Mouse (Mus musculus): ENCODE data around the gene Mcl1. TPM values are rescaled to one million over a fixed set of nuclear protein-coding genes. Genes with fewer than 3 reads are reported as not detected.

Gene Mcl1
- polyA plus RNA-seq, 1 experiment from 2014 or later = 75.7 TPM

DNA sequence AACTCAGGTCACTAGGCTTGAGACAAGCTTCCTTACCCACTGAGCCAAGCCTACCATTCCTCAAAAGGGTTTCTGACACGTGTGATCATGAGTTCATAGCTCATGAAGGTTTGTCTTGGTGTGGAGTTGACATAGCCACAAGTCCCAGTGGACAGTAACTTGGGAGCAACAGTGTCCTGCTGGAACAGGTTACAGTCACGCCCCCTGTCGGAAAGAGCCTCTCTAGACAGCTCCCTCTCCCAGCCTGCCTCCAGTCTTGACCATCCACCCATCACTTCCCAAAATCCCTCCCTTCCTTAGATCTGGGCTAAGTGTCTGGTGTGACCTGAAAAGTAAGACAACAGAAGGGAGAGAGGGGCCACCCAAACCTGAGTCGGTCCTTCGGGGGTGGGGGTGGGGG, 24.3 kb downstream of the Mcl1 start:
- WGBS = 59% methylated on average over 5 of the region's 5 CpGs
- H3K4me1 ChIP-seq (ENCODE audit: control insufficient read depth, insufficient read depth, low read length) = peaks cover 12% of the 10 kb centered on the region

DNA sequence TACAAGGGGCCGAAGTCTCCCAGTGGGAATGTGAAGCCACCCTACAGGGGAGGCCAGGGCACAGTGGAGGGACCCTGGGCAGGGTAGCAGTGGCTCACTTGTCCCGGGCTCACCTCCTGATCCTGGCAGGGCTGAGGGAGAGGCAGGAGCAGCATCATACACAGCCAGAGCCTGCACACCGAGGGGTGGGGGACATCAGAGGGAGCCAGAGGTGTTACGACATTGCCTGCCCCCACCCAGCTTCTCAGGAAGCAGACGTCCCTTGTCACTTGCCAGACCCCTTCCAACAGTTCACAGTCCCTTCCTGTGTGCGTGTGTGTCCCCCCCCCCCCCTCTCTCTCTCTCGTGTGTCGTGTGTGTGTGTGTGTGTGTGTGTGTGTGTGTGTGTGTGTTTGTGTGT, 26.3 kb downstream of the Mcl1 start:
- Histone ChIP-seq H3K27ac (ENCODE audit: low read depth, low read length) (no peak overlapping the region), H3K36me3 (ENCODE audit: control insufficient read depth, insufficient read depth, low read length) (no peaks in the 10 kb centered on the region), H3K9me3 (ENCODE audit: control insufficient read depth, low read length) (no peaks in the 10 kb centered on the region), H3K27me3 (ENCODE audit: control insufficient read depth, insufficient read depth, low read length) (no peaks in the 10 kb centered on the region), H3K4me1 (ENCODE audit: control insufficient read depth, insufficient read depth, low read length) (peaks cover 12% of the 10 kb centered on the region), H3K9ac (ENCODE audit: low read length) (no peak overlapping the region), H3K4me3 (ENCODE audit: low read depth, low read length) (no peak overlapping the region), H3K4me2 (ENCODE audit: low read depth) (no peak overlapping the region)
- no peak for DNase-seq (ENCODE audit: low spot score)
- no peak for ATAC-seq (ENCODE audit: insufficient read depth, low FRiP score, low TSS enrichment)
- 61% methylated on average over 5 of the region's 8 CpGs for WGBS

More for the DNA sequence above, 24.3 kb downstream of the Mcl1 start:
- Histone ChIP-seq H3K27ac (ENCODE audit: low read depth, low read length) (no peak overlapping the region), H3K4me2 (ENCODE audit: low read depth) (no peak overlapping the region), H3K4me3 (ENCODE audit: low read depth, low read length) (no peak overlapping the region), H3K9me3 (ENCODE audit: control insufficient read depth, low read length) (no peaks in the 10 kb centered on the region), H3K36me3 (ENCODE audit: control insufficient read depth, insufficient read depth, low read length) (no peaks in the 10 kb centered on the region), H3K9ac (ENCODE audit: low read length) (no peak overlapping the region), H3K27me3 (ENCODE audit: control insufficient read depth, insufficient read depth, low read length) (no peaks in the 10 kb centered on the region)
- DNase-seq (ENCODE audit: low spot score) (no peak), ATAC-seq (ENCODE audit: insufficient read depth, low FRiP score, low TSS enrichment) (no peak)

DNA sequence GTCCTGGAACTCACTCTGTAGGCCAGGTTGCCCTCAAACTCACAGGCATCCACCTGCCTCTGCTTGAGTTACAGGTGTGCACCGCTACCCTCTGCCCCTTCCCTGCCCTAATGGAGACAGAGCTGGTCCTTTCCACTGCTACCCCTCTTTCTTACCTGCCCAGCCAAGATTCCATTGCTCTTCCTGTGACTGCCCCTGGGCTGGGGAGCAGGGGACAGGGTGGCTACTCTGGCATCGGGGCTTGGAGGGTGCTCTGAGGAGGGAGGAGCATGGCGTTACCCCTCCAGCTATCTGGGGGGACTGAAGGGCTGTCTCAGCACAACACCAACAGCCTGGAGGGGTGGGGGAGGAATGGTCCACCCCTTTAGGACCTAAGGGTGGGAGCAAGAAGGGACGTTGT, 26.7 kb downstream of the Mcl1 start:
- H3K9ac ChIP-seq (ENCODE audit: low read length) = no peak overlapping the region
- no peaks in the 10 kb centered on the region for H3K27me3 ChIP-seq (ENCODE audit: control insufficient read depth, insufficient read depth, low read length)
- DNase-seq (ENCODE audit: low spot score) (no peak), ATAC-seq (ENCODE audit: insufficient read depth, low FRiP score, low TSS enrichment) (no peak)
- H3K4me2 ChIP-seq (ENCODE audit: low read depth) = no peak overlapping the region
- no peak overlapping the region for H3K4me3 ChIP-seq (ENCODE audit: low read depth, low read length)
- H3K9me3 ChIP-seq (ENCODE audit: control insufficient read depth, low read length) = no peaks in the 10 kb centered on the region
- H3K36me3 ChIP-seq (ENCODE audit: control insufficient read depth, insufficient read depth, low read length) = no peaks in the 10 kb centered on the region
- 92% methylated on average over 4 of the region's 4 CpGs for WGBS
- H3K4me1 ChIP-seq (ENCODE audit: control insufficient read depth, insufficient read depth, low read length) = peaks cover 12% of the 10 kb centered on the region
- no peak overlapping the region for H3K27ac ChIP-seq (ENCODE audit: low read depth, low read length)

GRCm38 (mm10) chr3:95685701-95686100, 27.1 kb downstream of the Mcl1 start:
- H3K27me3 ChIP-seq (ENCODE audit: control insufficient read depth, insufficient read depth, low read length) = no peaks in the 10 kb centered on the region
- H3K36me3 ChIP-seq (ENCODE audit: control insufficient read depth, insufficient read depth, low read length) = no peaks in the 10 kb centered on the region
- no peak overlapping the region for H3K4me3 ChIP-seq (ENCODE audit: low read depth, low read length)
- peaks cover 12% of the 10 kb centered on the region for H3K4me1 ChIP-seq (ENCODE audit: control insufficient read depth, insufficient read depth, low read length)
- ATAC-seq (ENCODE audit: insufficient read depth, low FRiP score, low TSS enrichment) (no peak), DNase-seq (ENCODE audit: low spot score) (no peak)
- no peaks in the 10 kb centered on the region for H3K9me3 ChIP-seq (ENCODE audit: control insufficient read depth, low read length)
- no peak overlapping the region for H3K27ac ChIP-seq (ENCODE audit: low read depth, low read length)
- H3K9ac ChIP-seq (ENCODE audit: low read length) = no peak overlapping the region
- WGBS = 75% methylated on average over 2 of the region's 2 CpGs
- no peak overlapping the region for H3K4me2 ChIP-seq (ENCODE audit: low read depth)

GRCm38 (mm10) chr3:95686492-95687167, 28.0 kb downstream of the Mcl1 start:
- H3K9me3 ChIP-seq (ENCODE audit: control insufficient read depth, low read length) = no peaks in the 10 kb centered on the region
- peak overlapping the region; percentile 67; the same call in 1 of the 2 replicates for H3K4me2 ChIP-seq (ENCODE audit: low read depth)
- peaks cover 12% of the 10 kb centered on the region for H3K4me1 ChIP-seq (ENCODE audit: control insufficient read depth, insufficient read depth, low read length)
- ATAC-seq (ENCODE audit: insufficient read depth, low FRiP score, low TSS enrichment) = no peak
- no peak for DNase-seq (ENCODE audit: low spot score)
- H3K27ac ChIP-seq (ENCODE audit: low read depth, low read length) = no peak overlapping the region
- H3K27me3 ChIP-seq (ENCODE audit: control insufficient read depth, insufficient read depth, low read length) = no peaks in the 10 kb centered on the region
- no peaks in the 10 kb centered on the region for H3K36me3 ChIP-seq (ENCODE audit: control insufficient read depth, insufficient read depth, low read length)
- no peak overlapping the region for H3K4me3 ChIP-seq (ENCODE audit: low read depth, low read length)
- no peak overlapping the region for H3K9ac ChIP-seq (ENCODE audit: low read length)
- 43% methylated on average over 9 of the region's 10 CpGs for WGBS

DNA sequence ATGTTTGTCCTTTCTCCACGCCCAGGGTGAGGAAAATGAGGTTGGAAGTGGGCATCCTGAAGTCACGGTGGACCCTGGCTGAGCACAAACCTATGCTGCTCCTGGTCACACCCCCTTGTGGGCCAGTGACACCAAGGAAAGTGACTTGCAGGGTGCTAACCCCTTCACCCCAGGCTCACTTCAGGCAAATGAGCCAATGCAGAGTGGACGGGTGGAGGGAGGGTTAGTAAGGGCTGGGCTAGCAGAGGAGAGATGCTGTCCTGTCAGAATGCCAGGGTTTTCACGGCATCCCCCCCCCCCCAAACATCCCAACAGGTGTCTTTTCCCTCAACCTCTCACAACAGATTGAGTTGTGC, 28.6 kb downstream of the Mcl1 start:
- ATAC-seq (ENCODE audit: insufficient read depth, low FRiP score, low TSS enrichment) = 0 out of 2 replicates have a peak, but pooled peaks have one; percentile 12
- Histone ChIP-seq H3K4me2 (ENCODE audit: low read depth) (peak overlapping the region; percentile 67), H3K4me3 (ENCODE audit: low read depth, low read length) (peak overlapping the region; percentile 31), H3K4me1 (ENCODE audit: control insufficient read depth, insufficient read depth, low read length) (peaks cover 12% of the 10 kb centered on the region), H3K27ac (ENCODE audit: low read depth, low read length) (no peak overlapping the region), H3K36me3 (ENCODE audit: control insufficient read depth, insufficient read depth, low read length) (no peaks in the 10 kb centered on the region), H3K9ac (ENCODE audit: low read length) (peak overlapping the region; percentile 48), H3K9me3 (ENCODE audit: control insufficient read depth, low read length) (no peaks in the 10 kb centered on the region), H3K27me3 (ENCODE audit: control insufficient read depth, insufficient read depth, low read length) (no peaks in the 10 kb centered on the region)
- WGBS = 7% methylated on average over 4 of the region's 4 CpGs
- no peak for DNase-seq (ENCODE audit: low spot score)

GRCm38 (mm10) chr3:95687524-95688421, 29.2 kb downstream of the Mcl1 start, which contains the start of gene Adamtsl4:
Adamtsl4 (minus strand) TSS chr3:95687917.
- H3K27ac ChIP-seq (ENCODE audit: low read depth, low read length) = no peak within 1 kb of the TSS
- peak within 1 kb of the TSS; percentile 31 for H3K4me3 ChIP-seq (ENCODE audit: low read depth, low read length)
- peak within 1 kb of the TSS; percentile 48 for H3K9ac ChIP-seq (ENCODE audit: low read length)
- H3K27me3 ChIP-seq (ENCODE audit: control insufficient read depth, insufficient read depth, low read length) = no peaks in the 10 kb centered on the region
- ATAC-seq (ENCODE audit: insufficient read depth, low FRiP score, low TSS enrichment) = peak; percentile 51; the same call in 1 of the 2 replicates
- peak; percentile 48 for DNase-seq (ENCODE audit: low spot score)
- H3K9me3 ChIP-seq (ENCODE audit: control insufficient read depth, low read length) = no peaks in the 10 kb centered on the region
- peak within 1 kb of the TSS; percentile 67 for H3K4me2 ChIP-seq (ENCODE audit: low read depth)
- 6% methylated on average over 49 of the region's 50 CpGs for WGBS
- H3K4me1 ChIP-seq (ENCODE audit: control insufficient read depth, insufficient read depth, low read length) = peaks cover 12% of the 10 kb centered on the region
- H3K36me3 ChIP-seq (ENCODE audit: control insufficient read depth, insufficient read depth, low read length) = no peaks in the 10 kb centered on the region

- Histone ChIP-seq H3K4me2 (ENCODE audit: low read depth) (no peak overlapping the region), H3K27me3 (ENCODE audit: control insufficient read depth, insufficient read depth, low read length) (no peaks in the 10 kb centered on the region), H3K4me1 (ENCODE audit: control insufficient read depth, insufficient read depth, low read length) (peaks cover 16% of the 10 kb centered on the region), H3K36me3 (ENCODE audit: control insufficient read depth, insufficient read depth, low read length) (no peaks in the 10 kb centered on the region), H3K9me3 (ENCODE audit: control insufficient read depth, low read length) (no peaks in the 10 kb centered on the region), H3K4me3 (ENCODE audit: low read depth, low read length) (no peak overlapping the region), H3K9ac (ENCODE audit: low read length) (no peak overlapping the region), H3K27ac (ENCODE audit: low read depth, low read length) (no peak overlapping the region)
- ATAC-seq (ENCODE audit: insufficient read depth, low FRiP score, low TSS enrichment) = no peak
- DNase-seq (ENCODE audit: low spot score) = no peak
- 41% methylated on average over 11 of the region's 11 CpGs for WGBS
Observed at GRCm38 (mm10) chr3:95689171-95689915, 30.8 kb downstream of the Mcl1 start.

Data from neural tube, embryonic 11.5 days (tissue).